Mouse (Mus musculus) liver, embryonic 11.5 days (tissue): ENCODE data around the gene Wnt3. TPM values are rescaled to one million over a fixed set of nuclear protein-coding genes. Genes with fewer than 3 reads are reported as not detected.

Experiments
- ATAC-seq: fragments of 200-750 bp; cut with Nextera tagmentation; replicated peaks from 2 replicates; pipeline ENCODE4 v1.8.0; 2017; ENCODE audit warnings: moderate number of reproducible peaks, mild to moderate bottlenecking, moderate TSS enrichment, moderate library complexity; ENCODE audit not compliant: low FRiP score
- DNase-seq: peaks from one replicate; pipeline ENCODE4 v3.0.0-alpha.2; 2017; ENCODE audit warnings: low spot score
- H3K27ac ChIP-seq: fragments of 300-500 bp; sonication (generic); 2 replicates; pipeline ENCODE4 v1.5.1; 2014; ENCODE audit warnings: mild to moderate bottlenecking, low read depth, low read length, control low read depth
- H3K27me3 ChIP-seq: fragments of 300-500 bp; sonication (generic); replicated peaks from 2 replicates; pipeline ENCODE4 v1.6.1; 2014; ENCODE audit warnings: low read length, mixed read lengths; ENCODE audit not compliant: control insufficient read depth, insufficient read depth
- H3K36me3 ChIP-seq: fragments of 300-500 bp; sonication (generic); 2 replicates; pipeline ENCODE4 v1.6.1; 2014; ENCODE audit warnings: mild to moderate bottlenecking, low read length, moderate library complexity, mixed read lengths; ENCODE audit not compliant: control insufficient read depth, insufficient read depth
- H3K4me1 ChIP-seq: fragments of 300-500 bp; sonication (generic); replicated peaks from 2 replicates; pipeline ENCODE4 v1.6.1; 2014; ENCODE audit warnings: low read length, mixed read lengths; ENCODE audit not compliant: control insufficient read depth, insufficient read depth
- H3K4me2 ChIP-seq: fragments of 300-500 bp; sonication (generic); 2 replicates; pipeline ENCODE4 v1.6.1; 2014; ENCODE audit warnings: mild to moderate bottlenecking, control low read depth, moderate library complexity
- H3K4me3 ChIP-seq: fragments of 300-500 bp; sonication (generic); 2 replicates; pipeline ENCODE4 v1.5.1; 2014; ENCODE audit warnings: low read depth, low read length, control low read depth
- H3K9ac ChIP-seq: fragments of 300-500 bp; sonication (generic); 2 replicates; pipeline ENCODE4 v1.6.1; 2014; ENCODE audit warnings: low read depth, low read length, control low read depth
- H3K9me3 ChIP-seq: fragments of 300-500 bp; sonication (generic); 2 replicates; pipeline ENCODE4 v1.6.1; 2016; ENCODE audit warnings: low read length, inconsistent platforms, mixed read lengths; ENCODE audit not compliant: control insufficient read depth
- WGBS: fragments of 180-500 bp; shearing (Covaris S2); extraction: QIAGEN DNeasy Blood & Tissue Kit; methylation state at CpG from one replicate; pipeline ENCODE4 v1.1.7; 2014; 5-methylcytosine and 5-hydroxymethylcytosine counted together
- polyA plus RNA-seq: library from polyadenylated mRNA; unstranded; fragments of >200 nt; fragmentation: Nextera tagmentation; extraction: Ambion mirVana; gene quantifications from 2 replicates; pipeline ENCODE4 v1.2.1, GENCODE M21; 2014

Gene Wnt3
- polyA plus RNA-seq, 1 experiment from 2014 or later, result 0.47 TPM

GRCm38 (mm10) chr11:103815986-103816385 is 42.0 kb downstream of the Wnt3 start:
- Histone ChIP-seq H3K4me2 (no peak overlapping the region), H3K9ac (no peak overlapping the region), H3K36me3 (no peaks in the 10 kb centered on the region), H3K4me1 (peaks cover 8% of the 10 kb centered on the region), H3K27ac (no peak overlapping the region), H3K9me3 (no peaks in the 10 kb centered on the region), H3K27me3 (peaks cover 28% of the 10 kb centered on the region), H3K4me3 (no peak overlapping the region)
- ATAC-seq (no peak), DNase-seq (no peak)
- WGBS, result 70% methylated on average over 13 of the region's 13 CpGs

- H3K9ac ChIP-seq, result no peak overlapping the region
- ATAC-seq (no peak), DNase-seq (no peak)
- no peak overlapping the region for H3K4me3 ChIP-seq
- H3K4me2 ChIP-seq, result no peak overlapping the region
- no peak overlapping the region for H3K27ac ChIP-seq
- no peaks in the 10 kb centered on the region for H3K9me3 ChIP-seq
- H3K27me3 ChIP-seq, result peaks cover 21% of the 10 kb centered on the region
- 85% methylated on average over 8 of the region's 8 CpGs for WGBS
- peaks cover 8% of the 10 kb centered on the region for H3K4me1 ChIP-seq
- H3K36me3 ChIP-seq, result no peaks in the 10 kb centered on the region
Measured at GRCm38 (mm10) chr11:103816719-103817118, 42.8 kb downstream of the Wnt3 start.

GRCm38 (mm10) chr11:103827201-103827600 is 53.3 kb downstream of the Wnt3 start:
- ATAC-seq, result no peak
- H3K27ac ChIP-seq, result no peak overlapping the region

GRCm38 (mm10) chr11:103828866-103829265 is 54.9 kb downstream of the Wnt3 start:
- no peaks in the 10 kb centered on the region for H3K4me1 ChIP-seq
- ATAC-seq, result no peak
- DNase-seq, result no peak
- 0 out of 2 replicates have a peak, but pooled peaks cover 2% of the 10 kb centered on the region for H3K36me3 ChIP-seq
- no peaks in the 10 kb centered on the region for H3K27me3 ChIP-seq
- H3K4me2 ChIP-seq, result no peak overlapping the region
- no peak overlapping the region for H3K27ac ChIP-seq
- H3K9me3 ChIP-seq, result no peaks in the 10 kb centered on the region
- no peak overlapping the region for H3K9ac ChIP-seq
- no peak overlapping the region for H3K4me3 ChIP-seq
- WGBS, result 81% methylated on average over 7 of the region's 7 CpGs

More at GRCm38 (mm10) chr11:103827201-103827600, 53.3 kb downstream of the Wnt3 start:
- 96% methylated on average over 6 of the region's 6 CpGs for WGBS
- no peak overlapping the region for H3K9ac ChIP-seq
- no peak overlapping the region for H3K4me3 ChIP-seq
- H3K9me3 ChIP-seq, result no peaks in the 10 kb centered on the region
- no peak for DNase-seq
- no peaks in the 10 kb centered on the region for H3K27me3 ChIP-seq
- no peaks in the 10 kb centered on the region for H3K4me1 ChIP-seq
- H3K4me2 ChIP-seq, result no peak overlapping the region
- peaks cover 4% of the 10 kb centered on the region; the same call in 1 of the 2 replicates for H3K36me3 ChIP-seq

- Histone ChIP-seq H3K4me1 (no peaks in the 10 kb centered on the region), H3K27me3 (no peaks in the 10 kb centered on the region), H3K27ac (no peak overlapping the region), H3K9me3 (no peaks in the 10 kb centered on the region), H3K9ac (no peak overlapping the region), H3K4me3 (no peak overlapping the region), H3K4me2 (no peak overlapping the region), H3K36me3 (0 out of 2 replicates have a peak, but pooled peaks cover 2% of the 10 kb centered on the region)
- no peak for DNase-seq
- WGBS, result 61% methylated on average over 4 of the region's 4 CpGs
- no peak for ATAC-seq
Measured at GRCm38 (mm10) chr11:103829956-103830355, 56.0 kb downstream of the Wnt3 start.

- no peak for DNase-seq
- Histone ChIP-seq H3K4me1 (no peaks in the 10 kb centered on the region), H3K4me2 (no peak overlapping the region), H3K27ac (no peak overlapping the region), H3K9me3 (no peaks in the 10 kb centered on the region), H3K9ac (no peak overlapping the region), H3K4me3 (no peak overlapping the region), H3K36me3 (0 out of 2 replicates have a peak, but pooled peaks cover 2% of the 10 kb centered on the region), H3K27me3 (no peaks in the 10 kb centered on the region)
- ATAC-seq, result no peak
- WGBS, result 91% methylated on average over 9 of the region's 9 CpGs
Measured at GRCm38 (mm10) chr11:103830476-103830875, 56.5 kb downstream of the Wnt3 start.

GRCm38 (mm10) chr11:103831766-103832165 is 57.8 kb downstream of the Wnt3 start:
- 79% methylated on average over 3 of the region's 3 CpGs for WGBS

GRCm38 (mm10) chr11:103832331-103832730 is 58.4 kb downstream of the Wnt3 start:
- WGBS, result 81% methylated on average over 4 of the region's 4 CpGs

More at GRCm38 (mm10) chr11:103831766-103832165, 57.8 kb downstream of the Wnt3 start:
- Histone ChIP-seq H3K9ac (no peak overlapping the region), H3K9me3 (no peaks in the 10 kb centered on the region), H3K4me3 (no peak overlapping the region), H3K27me3 (no peaks in the 10 kb centered on the region), H3K27ac (no peak overlapping the region), H3K36me3 (0 out of 2 replicates have a peak, but pooled peaks cover 2% of the 10 kb centered on the region), H3K4me1 (no peaks in the 10 kb centered on the region), H3K4me2 (no peak overlapping the region)
- ATAC-seq, result no peak
- DNase-seq, result no peak

GRCm38 (mm10) chr11:103838955-103839354 is 65.0 kb downstream of the Wnt3 start:
- H3K9me3 ChIP-seq, result no peaks in the 10 kb centered on the region
- WGBS, result 73% methylated on average over 2 of the region's 2 CpGs
- no peak for ATAC-seq

More at GRCm38 (mm10) chr11:103832331-103832730, 58.4 kb downstream of the Wnt3 start:
- Histone ChIP-seq H3K4me1 (no peaks in the 10 kb centered on the region), H3K9me3 (no peaks in the 10 kb centered on the region), H3K4me3 (no peak overlapping the region), H3K27me3 (no peaks in the 10 kb centered on the region), H3K9ac (no peak overlapping the region), H3K27ac (no peak overlapping the region), H3K36me3 (no peaks in the 10 kb centered on the region), H3K4me2 (no peak overlapping the region)
- no peak for ATAC-seq
- no peak for DNase-seq

More at GRCm38 (mm10) chr11:103838955-103839354, 65.0 kb downstream of the Wnt3 start:
- no peaks in the 10 kb centered on the region for H3K4me1 ChIP-seq
- no peaks in the 10 kb centered on the region for H3K27me3 ChIP-seq
- H3K27ac ChIP-seq, result no peak overlapping the region
- H3K9ac ChIP-seq, result no peak overlapping the region
- no peaks in the 10 kb centered on the region for H3K36me3 ChIP-seq
- no peak overlapping the region for H3K4me3 ChIP-seq
- no peak for DNase-seq
- no peak overlapping the region for H3K4me2 ChIP-seq
